Mouse (Mus musculus) liver, adult 2 months (tissue): ENCODE data around the gene Tshz2. TPM values are rescaled to one million over a fixed set of nuclear protein-coding genes. Genes with fewer than 3 reads are reported as not detected.
A peak's percentile ranks its signal among the peaks of the same experiment; 100 is the strongest.

Source experiments
- DNase-seq: peaks from one replicate; pipeline ENCODE4 v3.0.0-alpha.2; 2011; ENCODE audit warnings: low read depth, low spot score; ENCODE audit errors: extremely low read depth
- H3K27ac ChIP-seq: fragments of 200-500 bp; replicated peaks from 2 replicates; pipeline ENCODE4 v1.5.1; 2012; ENCODE audit warnings: low read depth, mild to moderate bottlenecking, control low read depth, inconsistent platforms, low read length; ENCODE audit not compliant: insufficient read depth
- H3K27me3 ChIP-seq: fragments of 200-500 bp; 2 replicates; pipeline ENCODE4 v1.6.1; 2012; ENCODE audit warnings: mild to moderate bottlenecking, moderate library complexity, low read length, inconsistent platforms; ENCODE audit not compliant: control insufficient read depth, insufficient read depth
- H3K36me3 ChIP-seq: fragments of 200-500 bp; 2 replicates; pipeline ENCODE4 v1.6.1; 2012; ENCODE audit warnings: low read length, inconsistent platforms; ENCODE audit not compliant: control insufficient read depth, insufficient read depth
- H3K4me1 ChIP-seq: fragments of 200-500 bp; 2 replicates; pipeline ENCODE4 v1.6.1; 2011; ENCODE audit warnings: low read length; ENCODE audit not compliant: control insufficient read depth, insufficient read depth
- H3K4me3 ChIP-seq: fragments of 200-500 bp; 2 replicates; pipeline ENCODE4 v1.5.1; 2011; ENCODE audit warnings: low read depth, mild to moderate bottlenecking, control low read depth, low read length, moderate library complexity; ENCODE audit not compliant: insufficient read depth
- H3K79me2 ChIP-seq: fragments of 200-500 bp; 2 replicates; pipeline ENCODE4 v1.6.1; 2012; ENCODE audit warnings: inconsistent platforms, mild to moderate bottlenecking, low read length, moderate library complexity; ENCODE audit not compliant: control insufficient read depth, insufficient read depth
- H3K9ac ChIP-seq: fragments of 200-500 bp; 2 replicates; pipeline ENCODE4 v1.6.1; 2012; ENCODE audit warnings: low read depth, mild to moderate bottlenecking, control low read depth, inconsistent platforms, low read length
- CTCF ChIP-seq: fragments of 200-500 bp; IDR thresholded peaks from 2 replicates; pipeline ENCODE4 v1.5.1; 2011; ENCODE audit warnings: low read depth, low read length, control low read depth
- POLR2A ChIP-seq: fragments of 200-500 bp; IDR thresholded peaks from 2 replicates; pipeline ENCODE4 v1.6.1; 2011; ENCODE audit warnings: low read length, control low read depth; ENCODE audit not compliant: insufficient read depth; ENCODE audit errors: extremely low read depth
- WGBS: fragments of 180-500 bp; shearing (Covaris S2); methylation state at CpG from one replicate; pipeline ENCODE4 v1.1.7; 2018; 5-methylcytosine and 5-hydroxymethylcytosine counted together
- polyA plus RNA-seq: library from polyadenylated mRNA; depleted of rRNA; stranded (reverse); fragments of >200 nt; gene quantifications from 2 replicates; pipeline ENCODE4 v1.2.3, GENCODE M21; 2012
- total RNA-seq: library from RNA; depleted of rRNA; stranded (reverse); fragments of >200 nt; gene quantifications from 2 replicates; pipeline ENCODE4 v1.2.3, GENCODE M21; 2014

Gene Tshz2
- total and polyA plus RNA-seq, 2 experiments = 3.3 to 4.1 TPM

- Histone ChIP-seq H3K79me2 (no peaks in the 10 kb centered on the region; the same call in 1 of the 2 replicates), H3K9ac (no peak overlapping the region), H3K36me3 (no peaks in the 10 kb centered on the region), H3K27me3 (no peaks in the 10 kb centered on the region), H3K4me3 (peak overlapping the region; percentile 25), H3K27ac (no peak overlapping the region; the same call in 1 of the 2 replicates), H3K4me1 (peaks cover 7% of the 10 kb centered on the region; the same call in 1 of the 2 replicates)
- no peak for TF ChIP-seq CTCF
- no peak for TF ChIP-seq POLR2A
- 32% methylated on average over 7 of the region's 7 CpGs for WGBS
- DNase-seq = peak; percentile 44
Measured at GRCm38 (mm10) chr2:169635428-169635827, 2.6 kb downstream of the Tshz2 start.

GRCm38 (mm10) chr2:169636414-169636813, 3.6 kb downstream of the Tshz2 start:
- H3K36me3 ChIP-seq = no peaks in the 10 kb centered on the region
- H3K4me1 ChIP-seq = peaks cover 7% of the 10 kb centered on the region; the same call in 1 of the 2 replicates
- H3K27me3 ChIP-seq = no peaks in the 10 kb centered on the region
- H3K9ac ChIP-seq = no peak overlapping the region
- TF ChIP-seq POLR2A = no peak
- TF ChIP-seq CTCF = no peak
- peaks cover 3% of the 10 kb centered on the region; the same call in 1 of the 2 replicates for H3K79me2 ChIP-seq
- peak overlapping the region; percentile 1; the same call in 1 of the 2 replicates for H3K27ac ChIP-seq
- DNase-seq = peak; percentile 63
- H3K4me3 ChIP-seq = peak overlapping the region; percentile 1; the same call in 1 of the 2 replicates
- WGBS = 7% methylated on average over 4 of the region's 4 CpGs

- DNase-seq = no peak
- H3K79me2 ChIP-seq = peaks cover 3% of the 10 kb centered on the region; the same call in 1 of the 2 replicates
- H3K27me3 ChIP-seq = no peaks in the 10 kb centered on the region
- no peaks in the 10 kb centered on the region for H3K4me1 ChIP-seq
- 74% methylated on average over 14 of the region's 14 CpGs for WGBS
- H3K36me3 ChIP-seq = no peaks in the 10 kb centered on the region
- TF ChIP-seq CTCF (no peak), POLR2A (no peak)
- no peak overlapping the region for H3K27ac ChIP-seq
- no peak overlapping the region for H3K9ac ChIP-seq
- no peak overlapping the region for H3K4me3 ChIP-seq
Measured at GRCm38 (mm10) chr2:169641547-169641946, 8.7 kb downstream of the Tshz2 start.

GRCm38 (mm10) chr2:169642420-169642819, 9.6 kb downstream of the Tshz2 start:
- Histone ChIP-seq H3K9ac (no peak overlapping the region), H3K4me1 (no peaks in the 10 kb centered on the region), H3K36me3 (no peaks in the 10 kb centered on the region), H3K4me3 (no peak overlapping the region), H3K79me2 (peaks cover 3% of the 10 kb centered on the region; the same call in 1 of the 2 replicates), H3K27me3 (no peaks in the 10 kb centered on the region), H3K27ac (no peak overlapping the region)
- TF ChIP-seq POLR2A (no peak), CTCF (no peak)
- 92% methylated on average over 8 of the region's 8 CpGs for WGBS
- DNase-seq = no peak

GRCm38 (mm10) chr2:169647091-169647490, 14.3 kb downstream of the Tshz2 start:
- no peak for DNase-seq
- no peak overlapping the region for H3K9ac ChIP-seq
- no peak overlapping the region for H3K4me3 ChIP-seq
- no peaks in the 10 kb centered on the region for H3K4me1 ChIP-seq
- no peaks in the 10 kb centered on the region for H3K27me3 ChIP-seq
- WGBS = 94% methylated on average over 7 of the region's 7 CpGs
- no peaks in the 10 kb centered on the region for H3K36me3 ChIP-seq
- TF ChIP-seq CTCF (no peak), POLR2A (no peak)
- no peak overlapping the region for H3K27ac ChIP-seq
- H3K79me2 ChIP-seq = peaks cover 3% of the 10 kb centered on the region; the same call in 1 of the 2 replicates

- Histone ChIP-seq H3K4me1 (no peaks in the 10 kb centered on the region), H3K79me2 (peaks cover 3% of the 10 kb centered on the region; the same call in 1 of the 2 replicates), H3K27ac (no peak overlapping the region), H3K36me3 (no peaks in the 10 kb centered on the region), H3K4me3 (no peak overlapping the region), H3K9ac (no peak overlapping the region; the same call in 1 of the 2 replicates), H3K27me3 (no peaks in the 10 kb centered on the region)
- TF ChIP-seq POLR2A (no peak), CTCF (no peak)
- no peak for DNase-seq
- WGBS = 85% methylated on average over 7 of the region's 7 CpGs
Measured at GRCm38 (mm10) chr2:169649262-169649885, 16.6 kb downstream of the Tshz2 start.
